Mouse (Mus musculus) adrenal gland, adult (tissue): ENCODE results near the gene Dbi.

Source experiments
- DNase-seq, 2 experiments: peaks; one replicate each; pipeline ENCODE4 v3.0.0; 2022 to 2023; ENCODE audit warnings: low spot score in 1 of 2; ENCODE audit not compliant: inconsistent age in 2 of 2

Gene Dbi

GRCm38 (mm10) chr1:120120969-120121811, at the start of gene Dbi, which contains the start of gene 3110009E18Rik:
TSS of gene Dbi (minus strand) at chr1:120121078.
TSS of gene 3110009E18Rik (plus strand) at chr1:120121187.
- DNase-seq, result peak; percentile 99

- no peak for DNase-seq
Observed at GRCm38 (mm10) chr1:120170307-120170706, 49.4 kb upstream of the Dbi start.

GRCm38 (mm10) chr1:120168674-120169073, 47.8 kb upstream of the Dbi start:
- no peak for DNase-seq

- peak in 1 of 2 experiments; percentile 47 for DNase-seq
Observed at GRCm38 (mm10) chr1:120168016-120168415, 47.1 kb upstream of the Dbi start.

GRCm38 (mm10) chr1:120162616-120163015, 41.7 kb upstream of the Dbi start:
- DNase-seq, result peak in 1 of 2 experiments; percentile 73

- DNase-seq, result no peak
Observed at GRCm38 (mm10) chr1:120161502-120161901, 40.6 kb upstream of the Dbi start.

- no peak for DNase-seq
Observed at GRCm38 (mm10) chr1:120158474-120159127, 37.7 kb upstream of the Dbi start.

- peak in 1 of 2 experiments; percentile 68 for DNase-seq
Observed at GRCm38 (mm10) chr1:120155325-120155724, 34.4 kb upstream of the Dbi start.

- peak; percentile 47 to 84 for DNase-seq
Observed at GRCm38 (mm10) chr1:120154232-120154631, 33.4 kb upstream of the Dbi start.

- DNase-seq, result peak in 1 of 2 experiments; percentile 61
Observed at GRCm38 (mm10) chr1:120146994-120147393, 26.1 kb upstream of the Dbi start.

- DNase-seq, result no peak
Observed at GRCm38 (mm10) chr1:120145527-120146216, 24.8 kb upstream of the Dbi start.

- no peak for DNase-seq
Observed at GRCm38 (mm10) chr1:120142551-120142950, 21.7 kb upstream of the Dbi start.

GRCm38 (mm10) chr1:120140144-120140693, 19.3 kb upstream of the Dbi start:
- no peak for DNase-seq

GRCm38 (mm10) chr1:120138923-120139540, 18.2 kb upstream of the Dbi start:
- no peak for DNase-seq

GRCm38 (mm10) chr1:120135934-120136786, 15.3 kb upstream of the Dbi start:
- DNase-seq, result peak; percentile 85 to 95

GRCm38 (mm10) chr1:120132376-120132775, 11.5 kb upstream of the Dbi start:
- peak in 1 of 2 experiments; percentile 67 for DNase-seq

- no peak for DNase-seq
Observed at GRCm38 (mm10) chr1:120126318-120126717, 5.4 kb upstream of the Dbi start.

GRCm38 (mm10) chr1:120125471-120125870, 4.6 kb upstream of the Dbi start:
- peak in 1 of 2 experiments; percentile 35 for DNase-seq

- peak; percentile 70 to 85 for DNase-seq
Observed at GRCm38 (mm10) chr1:120124839-120125238, 4.0 kb upstream of the Dbi start.
